Mouse (Mus musculus): ENCODE results near the gene Cbl.

DNA sequence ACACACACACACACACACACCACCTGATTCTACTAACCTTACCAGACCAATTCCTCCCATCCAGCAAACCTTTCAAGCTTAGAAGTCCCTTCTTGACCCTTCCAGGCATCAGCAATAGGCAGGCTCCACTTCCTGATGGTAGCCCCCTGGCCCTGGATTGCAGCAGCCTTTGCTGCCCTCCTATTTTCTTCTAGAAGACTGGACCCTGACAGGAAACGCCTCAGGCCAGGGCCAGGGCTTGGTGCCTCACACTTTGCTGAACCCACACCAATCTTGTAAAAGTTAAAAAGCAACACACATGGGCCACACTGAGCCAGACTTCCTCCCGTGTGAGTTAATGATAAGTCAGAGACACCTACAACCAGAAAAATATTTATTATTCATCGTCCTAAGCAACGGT is 3.3 kb upstream of the Cbl start:
- no peak for TF ChIP-seq POLR2A (IDR thresholded peaks at IDR 0.05; ENCODE audit: extremely low read depth, insufficient read depth, low read length)
- no peak for TF ChIP-seq CTCF (IDR thresholded peaks at IDR 0.05; ENCODE audit: extremely low read depth, insufficient read depth, low read length)

Measured in cortical plate, adult 2 months (tissue).